Mouse (Mus musculus) G1E (cell line): ENCODE results near the gene Grip1.

ENCODE experiments used
- CTCF ChIP-seq: IDR thresholded peaks from 2 replicates; pipeline ENCODE4 v1.5.1; 2012; ENCODE audit warnings: low read depth, low read length, inconsistent platforms, mixed read lengths
- GATA1 ChIP-seq: IDR thresholded peaks from 2 replicates; pipeline ENCODE4 v1.6.1; 2012; ENCODE audit warnings: borderline replicate concordance, low read length, inconsistent platforms, mixed read lengths
- GATA2 ChIP-seq: IDR thresholded peaks from 2 replicates; pipeline ENCODE4 v1.6.1; 2012; ENCODE audit warnings: low read depth, low read length, inconsistent platforms, borderline replicate concordance
- POLR2AphosphoS5 ChIP-seq: IDR thresholded peaks from 2 replicates; pipeline ENCODE4 v1.6.1; 2012; ENCODE audit warnings: low read depth, low read length, inconsistent platforms; ENCODE audit not compliant: insufficient replicate concordance
- TAL1 ChIP-seq: conservative IDR thresholded peaks from 2 replicates; pipeline ENCODE4 v1.6.1; 2012; ENCODE audit warnings: low read depth, low read length, inconsistent platforms, mixed read lengths

DNA sequence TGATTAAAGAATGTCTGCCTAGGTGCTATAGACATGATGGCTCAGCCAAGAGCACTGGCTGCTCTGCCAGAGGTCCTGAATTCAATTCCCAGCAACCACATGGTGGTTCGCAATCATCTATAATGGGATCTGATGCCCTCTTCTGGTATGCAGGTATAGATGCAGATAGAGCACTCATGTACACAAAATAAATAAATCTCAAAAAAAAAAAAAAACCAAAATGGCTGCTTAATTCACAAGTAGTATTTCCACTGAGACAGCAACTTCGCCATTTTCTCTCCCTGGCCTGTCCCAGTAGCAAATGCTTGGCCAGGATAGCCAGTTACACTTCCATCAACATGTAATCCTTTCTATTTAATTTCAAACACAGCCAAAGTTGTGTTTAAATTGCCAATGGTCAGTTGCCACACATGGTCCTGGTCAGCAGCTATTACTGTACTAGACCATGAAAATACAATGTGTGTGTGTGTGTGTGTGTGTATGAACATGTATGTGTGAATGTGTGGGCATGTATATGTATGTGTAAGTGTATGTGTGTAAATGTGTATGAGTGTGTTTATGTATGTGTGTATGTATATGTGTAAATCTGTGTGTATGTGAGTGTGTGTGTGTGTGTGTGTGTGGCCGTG lies 658.2 kb downstream of the Grip1 start:
- no peak for TF ChIP-seq CTCF
- TF ChIP-seq GATA1: no peak
- TF ChIP-seq GATA2: no peak
- TF ChIP-seq TAL1: no peak
- no peak for TF ChIP-seq POLR2AphosphoS5
